Mouse (Mus musculus) midbrain, embryonic 11.5 days (tissue): Measurements from ENCODE around the gene Gm17361. TPM values are rescaled to one million over a fixed set of nuclear protein-coding genes. Genes with fewer than 3 reads are reported as not detected.
"Not testable (repeated sequence)": the region's sequence is repeated elsewhere in the genome, so short reads cannot be mapped to it uniquely, and the experiment has no call there.

Experiments used
- ATAC-seq: fragments of 200-750 bp; cut with Nextera tagmentation; 2 replicates; pipeline ENCODE4 v1.8.0; 2017; ENCODE audit warnings: moderate TSS enrichment, moderate library complexity; ENCODE audit not compliant: low FRiP score
- DNase-seq: peaks from one replicate; pipeline ENCODE4 v3.0.0; 2015; ENCODE audit warnings: low spot score; ENCODE audit errors: missing footprints
- H3K27ac ChIP-seq: fragments of 300-500 bp; sonication (generic); 2 replicates; pipeline ENCODE4 v1.5.1; 2014; ENCODE audit warnings: low read depth, low read length
- H3K27me3 ChIP-seq: fragments of 300-500 bp; sonication (generic); 2 replicates; pipeline ENCODE4 v1.6.1; 2014; ENCODE audit warnings: mild to moderate bottlenecking, low read length, moderate library complexity, mixed read lengths; ENCODE audit not compliant: control insufficient read depth, insufficient read depth
- H3K36me3 ChIP-seq: fragments of 300-500 bp; sonication (generic); 2 replicates; pipeline ENCODE4 v1.6.1; 2014; ENCODE audit warnings: mild to moderate bottlenecking, low read length, moderate library complexity, mixed read lengths; ENCODE audit not compliant: control insufficient read depth, insufficient read depth
- H3K4me1 ChIP-seq: fragments of 300-500 bp; sonication (generic); 2 replicates; pipeline ENCODE4 v1.6.1; 2014; ENCODE audit warnings: low read length; ENCODE audit not compliant: control insufficient read depth, insufficient read depth
- H3K4me2 ChIP-seq: fragments of 300-500 bp; sonication (generic); 2 replicates; pipeline ENCODE4 v1.6.1; 2014; ENCODE audit warnings: mild to moderate bottlenecking, moderate library complexity
- H3K4me3 ChIP-seq: fragments of 300-500 bp; sonication (generic); 2 replicates; pipeline ENCODE4 v1.5.1; 2014; ENCODE audit warnings: low read depth, low read length
- H3K9ac ChIP-seq: fragments of 300-500 bp; sonication (generic); 2 replicates; pipeline ENCODE4 v1.6.1; 2014; ENCODE audit warnings: low read length
- H3K9me3 ChIP-seq: fragments of 300-500 bp; sonication (generic); 2 replicates; pipeline ENCODE4 v1.6.1; 2016; ENCODE audit warnings: low read length; ENCODE audit not compliant: control insufficient read depth
- WGBS: fragments of 180-500 bp; shearing (Covaris S2); extraction: QIAGEN DNeasy Blood & Tissue Kit; methylation state at CpG from one replicate; pipeline ENCODE4 v1.1.7; 2014; 5-methylcytosine and 5-hydroxymethylcytosine counted together
- polyA plus RNA-seq: library from polyadenylated mRNA; unstranded; fragments of >200 nt; fragmentation: Nextera tagmentation; extraction: Ambion mirVana; gene quantifications from 2 replicates; pipeline ENCODE4 v1.2.1, GENCODE M21; 2014

Gm17361 gene
- polyA plus RNA-seq, result not detected in 2 replicates

- not testable (repeated sequence) for H3K36me3 ChIP-seq, H3K9me3 ChIP-seq, ATAC-seq, H3K9ac ChIP-seq, H3K4me2 ChIP-seq, H3K27me3 ChIP-seq, H3K4me3 ChIP-seq, H3K27ac ChIP-seq, H3K4me1 ChIP-seq, DNase-seq
- no CpG with 5 or more reads among the region's 4 CpGs for WGBS
Observed at GRCm38 (mm10) chrX:125003863-125004262, at the start of gene Gm17361. Gm17361 (plus strand) TSS chrX:125004163.
